Mouse (Mus musculus) B cell, adult 2 months (primary cell): ENCODE data around the gene Trappc10.

Experiments used
- DNase-seq, 2 experiments: peaks; one replicate each; pipeline ENCODE4 v3.0.0; 2022

The Trappc10 gene

DNA sequence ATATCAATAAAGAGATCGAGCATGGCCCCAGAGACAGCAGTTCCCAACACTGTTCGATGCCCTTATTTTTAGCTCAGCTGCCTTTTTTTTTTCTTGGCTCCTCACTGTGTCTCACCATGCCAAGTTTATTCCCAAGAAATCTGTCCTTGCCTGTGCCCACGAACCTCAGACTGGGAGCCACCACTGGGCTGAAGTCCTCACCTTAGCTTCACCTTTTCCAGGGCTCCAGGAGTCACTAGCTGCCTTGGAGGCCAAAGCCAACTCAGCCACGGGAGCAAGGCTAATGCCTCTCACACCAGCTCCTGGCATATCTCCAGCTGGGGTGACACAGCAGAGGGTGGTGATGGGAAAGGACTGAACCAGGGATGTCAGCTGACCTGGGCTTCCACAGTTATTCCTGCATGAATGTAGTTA lies 11.2 kb upstream of the Trappc10 start:
- DNase-seq, result no peak

DNA sequence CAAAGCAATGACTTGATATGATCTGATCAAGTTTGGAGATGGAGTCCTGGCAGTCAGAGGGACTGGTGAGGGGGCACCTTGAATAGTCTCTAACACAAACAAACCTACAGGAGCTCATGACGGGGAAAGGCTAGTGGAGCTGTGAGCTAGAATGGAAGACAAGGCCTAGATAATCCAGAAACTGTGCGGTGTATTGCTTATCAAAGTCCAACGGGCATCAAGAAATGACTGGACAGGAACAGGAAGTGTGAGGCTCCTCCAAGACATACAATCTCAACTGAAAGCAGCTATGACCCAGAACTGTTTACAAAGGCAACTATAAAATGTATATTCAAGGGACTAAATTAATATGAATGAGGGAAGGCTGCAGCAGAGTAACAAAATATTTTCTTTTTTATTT lies 2.8 kb upstream of the Trappc10 start:
- no peak for DNase-seq

DNA sequence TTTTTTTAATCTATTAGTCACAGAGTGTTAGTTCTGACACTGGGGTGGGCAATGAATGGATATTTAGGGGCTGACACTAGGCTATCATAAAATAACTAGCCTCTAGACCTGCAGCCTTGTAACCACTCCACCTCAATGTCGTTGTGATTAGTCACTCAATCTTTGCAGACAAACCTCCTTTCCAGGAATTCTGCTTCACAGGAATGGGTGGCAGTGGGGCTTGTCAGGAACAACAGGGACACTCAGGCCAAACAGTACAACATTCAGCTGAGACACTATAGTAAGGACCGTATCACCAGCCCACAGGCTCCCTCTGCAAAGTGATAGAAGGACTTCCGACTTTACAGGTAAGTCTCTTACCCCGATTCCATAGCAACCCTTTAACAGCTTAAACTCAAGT lies 2.3 kb upstream of the Trappc10 start:
- DNase-seq, result no peak

- DNase-seq, result no peak
Measured at GRCm38 (mm10) chr10:78245225-78245547, 745 bp upstream of the Trappc10 start.

GRCm38 (mm10) chr10:78244058-78244437 lies 393 bp downstream of the Trappc10 start:
- DNase-seq, result peak; percentile 47

DNA sequence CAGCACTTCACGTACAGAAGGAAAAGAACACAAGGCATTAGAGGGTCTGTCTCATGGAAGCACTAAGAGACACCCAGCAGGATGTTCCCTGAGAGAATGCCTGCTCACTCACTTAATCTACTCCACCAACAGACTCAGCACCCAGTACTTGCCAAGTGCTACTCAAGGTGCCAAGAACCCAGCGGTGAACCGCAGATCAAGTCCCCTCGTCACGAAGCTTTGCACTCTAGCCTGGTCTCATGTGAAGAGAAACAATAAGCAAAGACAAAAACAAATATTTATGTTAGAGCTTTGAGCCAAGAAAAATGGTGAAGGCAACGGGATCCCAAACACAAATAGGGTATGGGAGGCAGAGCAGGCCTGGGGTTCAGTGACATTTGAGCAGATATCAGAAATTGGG lies 5.5 kb downstream of the Trappc10 start:
- no peak for DNase-seq

DNA sequence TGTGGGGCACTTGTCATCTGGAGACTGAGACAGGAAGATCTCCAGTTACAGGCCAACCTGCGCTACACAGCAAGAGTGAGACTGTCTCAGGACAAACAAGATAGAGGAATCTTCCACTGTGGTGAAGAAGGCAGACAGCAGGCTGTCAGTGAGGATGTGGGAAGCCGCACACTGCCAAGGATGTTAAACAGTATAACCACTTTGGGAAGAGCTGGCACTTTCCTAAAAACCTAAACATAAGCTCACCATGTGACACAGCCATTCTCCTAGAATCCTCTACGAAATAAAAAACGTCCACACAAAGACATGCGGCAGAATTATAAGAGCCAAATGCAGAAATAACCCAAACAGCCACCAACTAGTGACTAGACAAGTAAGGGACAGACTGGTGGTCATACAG lies 6.1 kb downstream of the Trappc10 start:
- DNase-seq, result no peak

GRCm38 (mm10) chr10:78237809-78238208 lies 6.6 kb downstream of the Trappc10 start:
- DNase-seq, result no peak

- no peak for DNase-seq
Measured at GRCm38 (mm10) chr10:78236885-78237629, 7.4 kb downstream of the Trappc10 start.

- DNase-seq, result no peak
Measured at GRCm38 (mm10) chr10:78233756-78234155, 10.7 kb downstream of the Trappc10 start.

- DNase-seq, result no peak
Measured at GRCm38 (mm10) chr10:78233161-78233560, 11.3 kb downstream of the Trappc10 start.

- no peak for DNase-seq
Measured at GRCm38 (mm10) chr10:78232301-78232980, 12.0 kb downstream of the Trappc10 start.

- DNase-seq, result no peak
Measured at GRCm38 (mm10) chr10:78228560-78228928, 15.9 kb downstream of the Trappc10 start.

DNA sequence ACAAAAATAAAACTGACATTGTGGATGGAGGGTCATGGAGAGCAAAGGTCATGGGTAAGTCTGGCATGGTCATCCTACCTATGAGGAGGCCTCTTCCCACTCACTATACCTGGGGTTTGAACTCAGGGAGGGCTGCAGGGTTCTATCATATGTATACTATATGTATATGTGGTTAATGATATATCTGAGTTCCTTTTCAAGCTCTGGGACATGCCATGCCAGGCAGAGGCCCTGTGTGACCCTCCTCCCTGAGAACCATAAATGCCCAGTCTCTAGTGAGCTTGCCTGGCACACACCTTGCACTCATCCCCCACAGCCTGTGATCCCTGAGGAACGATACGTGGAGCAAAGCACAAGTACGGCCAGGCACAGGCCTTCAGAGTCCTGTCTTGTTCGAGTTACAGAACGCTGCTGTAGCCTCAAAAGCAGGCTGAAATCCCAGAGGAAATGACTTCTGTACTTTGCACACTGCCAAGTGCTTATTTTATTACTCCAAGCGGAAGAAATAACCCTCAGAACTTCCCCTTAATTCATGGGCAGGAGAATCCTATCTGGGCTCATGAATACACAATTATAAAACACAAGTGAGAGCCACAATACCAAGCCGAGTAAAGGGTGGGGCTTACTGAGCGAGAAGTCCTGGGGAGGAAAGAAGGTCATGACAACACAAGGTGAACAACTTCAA lies 16.4 kb downstream of the Trappc10 start:
- no peak for DNase-seq

DNA sequence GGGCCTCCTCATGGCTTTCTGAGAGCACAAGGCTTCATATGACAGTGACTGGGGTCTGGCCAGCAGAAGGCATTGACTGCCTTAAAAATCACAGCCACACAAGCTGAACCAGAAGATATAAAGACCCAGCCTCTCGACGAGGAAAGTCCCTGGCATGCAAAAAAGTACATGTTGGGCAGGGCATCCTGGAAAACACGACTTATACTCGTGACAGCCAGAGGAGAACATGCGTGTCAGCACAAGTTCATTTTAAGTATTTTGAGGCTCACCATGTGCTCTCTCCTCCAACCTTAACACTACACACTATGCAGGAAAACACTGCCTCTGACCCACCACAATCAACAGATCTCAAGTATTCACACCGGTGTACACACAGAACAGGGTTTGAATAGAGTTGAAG lies 20.3 kb downstream of the Trappc10 start:
- DNase-seq, result no peak

DNA sequence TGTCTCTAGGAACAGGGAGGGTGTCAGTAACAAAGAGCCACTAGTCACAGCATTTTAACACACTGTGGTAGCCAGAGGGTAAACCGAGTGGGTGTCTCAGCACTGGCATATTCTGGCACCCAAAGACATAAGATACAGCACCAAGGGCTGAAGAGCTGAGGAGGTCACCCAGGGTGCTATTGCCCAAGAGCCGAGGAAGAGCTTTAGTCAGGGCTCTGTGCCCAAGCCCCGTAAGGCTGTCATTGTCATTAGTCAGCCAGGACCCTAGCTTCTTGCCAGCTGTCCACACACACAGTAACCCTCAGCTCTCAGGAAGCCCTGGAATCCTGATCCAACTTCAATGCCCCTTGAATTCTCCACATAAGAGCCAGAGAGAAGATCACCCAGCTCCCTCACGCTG lies 21.5 kb downstream of the Trappc10 start:
- DNase-seq, result no peak

GRCm38 (mm10) chr10:78221315-78221714 lies 23.1 kb downstream of the Trappc10 start:
- no peak for DNase-seq

DNA sequence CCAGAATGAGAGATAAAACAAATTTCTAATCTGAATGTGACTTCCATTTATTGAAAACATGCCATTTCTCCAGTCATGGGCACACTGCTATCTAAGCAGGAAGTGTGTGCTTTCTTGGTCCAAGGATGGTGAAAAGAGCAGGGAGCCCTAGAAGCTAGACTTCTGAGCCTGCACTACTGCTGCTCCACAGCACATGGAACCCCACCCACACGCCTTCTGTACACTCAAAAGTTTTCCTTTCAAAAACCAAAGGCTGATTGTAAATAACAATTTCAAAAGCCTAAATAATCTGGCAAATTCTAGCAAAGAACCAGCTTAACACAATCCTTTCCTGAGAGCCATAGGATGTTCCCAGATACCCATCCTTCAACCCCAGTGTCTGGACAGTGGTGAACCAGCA lies 24.9 kb downstream of the Trappc10 start:
- DNase-seq, result no peak

GRCm38 (mm10) chr10:78218576-78218975 lies 25.9 kb downstream of the Trappc10 start:
- DNase-seq, result no peak

DNA sequence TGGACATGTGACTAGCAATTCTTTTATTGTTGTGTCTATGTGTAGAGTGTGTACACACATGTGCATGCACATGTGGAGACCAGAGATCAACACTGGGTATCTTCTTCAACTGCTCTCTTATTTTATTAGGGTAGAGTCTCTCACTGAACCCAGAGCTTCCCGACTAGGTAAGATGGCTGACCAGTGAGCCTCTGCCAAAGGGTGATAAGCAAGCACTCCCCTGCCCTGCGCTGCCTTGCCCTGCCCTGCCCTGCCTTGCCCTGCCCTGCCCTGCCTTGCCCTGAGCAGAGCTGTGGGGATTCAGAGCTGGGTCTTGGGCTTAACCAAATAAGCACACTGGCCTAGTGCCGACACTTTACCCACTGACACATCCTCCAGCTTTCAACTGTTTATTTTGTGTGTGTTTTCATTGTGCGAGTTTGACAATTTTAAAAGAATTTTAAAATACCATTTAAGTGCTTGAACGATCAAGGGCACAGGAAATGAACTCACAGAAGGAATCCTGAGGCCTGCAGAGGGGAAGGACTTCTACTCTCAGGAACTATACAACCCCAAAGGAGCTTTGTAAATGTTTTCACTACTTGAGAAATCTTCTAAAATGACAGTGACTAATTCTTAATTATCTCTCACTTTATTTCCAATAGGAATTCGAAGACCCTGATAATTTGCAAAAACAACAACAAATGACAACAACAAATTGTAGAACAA lies 27.9 kb downstream of the Trappc10 start:
- no peak for DNase-seq

- no peak for DNase-seq
Measured at GRCm38 (mm10) chr10:78214371-78214770, 30.1 kb downstream of the Trappc10 start.

DNA sequence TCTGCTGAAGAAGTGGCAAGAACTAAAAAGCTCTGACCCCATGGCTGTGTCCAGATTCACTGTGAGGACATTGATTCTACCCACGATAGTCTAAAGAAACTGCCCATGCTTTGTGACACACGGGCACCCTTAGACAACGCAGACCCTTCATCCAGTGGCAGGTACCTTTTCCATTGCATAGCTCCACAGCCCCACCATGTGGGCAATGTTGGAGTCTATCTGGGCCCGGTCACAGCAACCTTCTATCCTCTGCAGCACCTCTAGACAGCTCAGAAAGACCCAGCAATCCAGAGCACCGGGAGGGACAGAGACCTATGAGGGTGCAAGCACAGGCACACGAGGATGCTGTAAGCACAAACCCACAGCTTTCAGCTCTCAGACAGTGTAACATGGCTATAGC lies 33.1 kb downstream of the Trappc10 start:
- DNase-seq, result peak; percentile 54 to 61

GRCm38 (mm10) chr10:78201182-78201581 lies 43.3 kb downstream of the Trappc10 start:
- DNase-seq, result no peak

DNA sequence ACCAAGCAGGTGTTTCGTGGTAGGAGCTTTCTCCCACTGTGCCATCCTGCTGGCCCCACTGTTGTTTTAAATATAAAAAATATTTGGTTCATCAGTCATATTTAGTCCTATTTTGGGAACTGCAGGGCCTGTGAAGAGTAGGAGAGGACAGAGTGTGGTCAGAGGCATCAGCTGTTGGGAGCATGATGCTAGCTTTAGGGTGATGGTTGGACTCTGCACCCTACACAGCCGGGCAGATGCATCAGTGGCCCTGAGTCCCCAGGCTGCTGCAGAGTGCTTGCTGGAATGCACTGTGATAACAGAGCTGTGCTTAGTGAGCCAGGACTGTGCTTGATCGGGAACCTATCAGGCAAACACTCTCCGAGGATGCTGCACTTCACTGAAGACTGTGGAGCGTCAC lies 51.5 kb downstream of the Trappc10 start:
- no peak for DNase-seq
